Mouse (Mus musculus): ENCODE data around the gene Meox2. TPM values are rescaled to one million over a fixed set of nuclear protein-coding genes. Genes with fewer than 3 reads are reported as not detected.

The Meox2 gene
- total RNA-seq (2023): not detected

GRCm38 (mm10) chr12:37108390-37108738, at the start of gene Meox2:
Meox2 (plus strand) TSS chr12:37108540.

Other genes starting within 250 kb of the Meox2 start
- gene Agmo, start 133.1 kb downstream of the Meox2 start, total RNA-seq (2023): under 1 TPM; 0.40 to 0.51 TPM